Mouse (Mus musculus) midbrain, embryonic 14.5 days (tissue): Measurements from ENCODE around the gene Hip1r. TPM values are rescaled to one million over a fixed set of nuclear protein-coding genes. Genes with fewer than 3 reads are reported as not detected.

Source experiments
- ATAC-seq: fragments of 200-750 bp; cut with Nextera tagmentation; 2 replicates; pipeline ENCODE4 v1.8.0; 2017; ENCODE audit warnings: moderate number of reproducible peaks, moderate library complexity; ENCODE audit not compliant: low FRiP score, low TSS enrichment
- DNase-seq: peaks from one replicate; pipeline ENCODE4 v3.0.0-alpha.2; 2015
- H3K27ac ChIP-seq: fragments of 300-500 bp; sonication (generic); replicated peaks from 2 replicates; pipeline ENCODE4 v1.5.1; 2014; ENCODE audit warnings: mild to moderate bottlenecking, low read depth, low read length, moderate library complexity
- H3K27me3 ChIP-seq: fragments of 300-500 bp; sonication (generic); 2 replicates; pipeline ENCODE4 v1.6.1; 2014; ENCODE audit warnings: low read length, control low read depth, mixed read lengths; ENCODE audit not compliant: control insufficient read depth, insufficient read depth
- H3K36me3 ChIP-seq: fragments of 300-500 bp; sonication (generic); 2 replicates; pipeline ENCODE4 v1.6.1; 2014; ENCODE audit warnings: low read length, control low read depth; ENCODE audit not compliant: control insufficient read depth, insufficient read depth
- H3K4me1 ChIP-seq: fragments of 300-500 bp; sonication (generic); 2 replicates; pipeline ENCODE4 v1.6.1; 2014; ENCODE audit warnings: mild to moderate bottlenecking, antibody characterized with exemption, low read length, control low read depth; ENCODE audit not compliant: control insufficient read depth, insufficient read depth
- H3K4me2 ChIP-seq: fragments of 300-500 bp; sonication (generic); 2 replicates; pipeline ENCODE4 v1.6.1; 2014; ENCODE audit warnings: mild to moderate bottlenecking, low read length, moderate library complexity
- H3K4me3 ChIP-seq: fragments of 300-500 bp; sonication (generic); replicated peaks from 2 replicates; pipeline ENCODE4 v1.5.1; 2014; ENCODE audit warnings: low read depth, low read length
- H3K9ac ChIP-seq: fragments of 300-500 bp; sonication (generic); replicated peaks from 2 replicates; pipeline ENCODE4 v1.6.1; 2014; ENCODE audit warnings: mild to moderate bottlenecking, low read length, moderate library complexity
- H3K9me3 ChIP-seq: fragments of 300-500 bp; sonication (generic); 2 replicates; pipeline ENCODE4 v1.6.1; 2016; ENCODE audit warnings: low read length, control low read depth, mixed read lengths; ENCODE audit not compliant: control insufficient read depth
- WGBS: fragments of 180-500 bp; shearing (Covaris S2); extraction: QIAGEN DNeasy Blood & Tissue Kit; methylation state at CpG from one replicate; pipeline ENCODE4 v1.1.7; 2014; 5-methylcytosine and 5-hydroxymethylcytosine counted together
- polyA plus RNA-seq: library from polyadenylated mRNA; unstranded; fragments of >200 nt; fragmentation: Nextera tagmentation; extraction: Ambion mirVana; gene quantifications from 2 replicates; pipeline ENCODE4 v1.2.1, GENCODE M21; 2014

The Hip1r gene
- polyA plus RNA-seq, 1 experiment from 2014 or later: 24.7 TPM

DNA sequence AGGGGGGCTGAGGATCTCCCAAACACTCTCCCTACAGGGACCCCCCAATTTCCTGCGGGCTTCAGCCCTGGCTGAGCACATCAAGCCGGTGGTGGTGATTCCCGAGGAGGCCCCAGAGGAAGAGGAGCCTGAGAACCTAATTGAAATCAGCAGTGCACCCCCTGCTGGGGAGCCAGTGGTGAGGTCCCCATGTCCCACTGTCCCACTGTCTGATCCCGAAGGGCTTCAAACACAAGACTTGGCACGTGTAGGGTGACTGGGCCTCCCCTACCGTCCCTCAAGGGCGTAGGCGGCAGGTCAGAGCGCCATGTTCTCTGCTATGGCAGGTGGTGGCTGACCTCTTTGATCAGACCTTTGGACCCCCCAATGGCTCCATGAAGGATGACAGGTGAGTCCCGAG is 22.8 kb downstream of the Hip1r start:
- no peak overlapping the region for H3K4me3 ChIP-seq
- H3K4me2 ChIP-seq: no peak overlapping the region
- 89% methylated on average over 10 of the region's 10 CpGs for WGBS
- DNase-seq (no peak), ATAC-seq (no peak)
- H3K27ac ChIP-seq: no peak overlapping the region
- H3K4me1 ChIP-seq: no peaks in the 10 kb centered on the region
- no peak overlapping the region for H3K9ac ChIP-seq
- no peaks in the 10 kb centered on the region for H3K27me3 ChIP-seq
- H3K9me3 ChIP-seq: no peaks in the 10 kb centered on the region
- 0 out of 2 replicates have a peak, but pooled peaks cover 8% of the 10 kb centered on the region for H3K36me3 ChIP-seq

DNA sequence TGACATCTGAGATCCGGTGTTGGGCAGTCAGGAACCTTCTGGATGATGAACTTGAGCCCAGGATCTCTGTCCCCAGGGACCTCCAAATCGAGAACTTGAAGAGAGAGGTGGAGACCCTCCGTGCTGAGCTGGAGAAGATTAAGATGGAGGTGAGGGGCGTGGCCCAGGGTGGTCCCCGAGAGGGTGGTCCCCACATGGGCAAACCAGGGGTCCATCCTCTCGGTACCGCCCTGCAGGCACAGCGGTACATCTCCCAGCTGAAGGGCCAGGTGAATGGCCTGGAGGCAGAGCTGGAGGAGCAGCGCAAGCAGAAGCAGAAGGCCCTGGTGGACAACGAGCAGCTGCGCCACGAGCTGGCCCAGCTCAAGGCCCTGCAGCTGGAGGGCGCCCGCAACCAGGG is 23.3 kb downstream of the Hip1r start:
- WGBS: 91% methylated on average over 14 of the region's 14 CpGs
- DNase-seq (no peak), ATAC-seq (no peak)
- no peaks in the 10 kb centered on the region for H3K4me1 ChIP-seq
- no peaks in the 10 kb centered on the region for H3K27me3 ChIP-seq
- no peaks in the 10 kb centered on the region for H3K9me3 ChIP-seq
- H3K4me2 ChIP-seq: no peak overlapping the region
- H3K27ac ChIP-seq: no peak overlapping the region
- no peak overlapping the region for H3K9ac ChIP-seq
- no peak overlapping the region for H3K4me3 ChIP-seq
- 0 out of 2 replicates have a peak, but pooled peaks cover 13% of the 10 kb centered on the region for H3K36me3 ChIP-seq

DNA sequence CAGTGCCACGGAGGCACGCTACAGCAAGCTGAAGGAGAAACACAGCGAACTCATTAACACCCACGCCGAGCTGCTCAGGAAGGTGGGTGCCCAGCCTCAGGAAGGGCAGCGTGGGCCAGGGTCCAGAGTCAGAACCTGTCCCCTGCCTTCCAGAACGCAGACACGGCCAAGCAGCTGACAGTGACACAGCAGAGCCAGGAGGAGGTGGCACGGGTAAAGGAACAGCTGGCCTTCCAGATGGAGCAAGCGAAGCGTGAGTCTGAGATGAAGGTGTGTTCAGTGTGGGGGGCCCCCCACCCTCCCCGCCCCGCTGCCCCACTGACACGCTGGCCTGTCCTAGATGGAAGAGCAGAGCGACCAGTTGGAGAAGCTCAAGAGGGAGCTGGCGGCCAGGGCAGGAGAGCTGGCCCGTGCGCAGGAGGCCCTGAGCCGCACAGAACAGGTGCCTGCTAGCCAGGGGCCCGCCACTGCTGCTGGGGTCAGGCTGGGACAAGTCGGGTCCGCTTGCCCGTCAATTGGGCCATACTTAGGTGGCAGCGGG is 23.9 kb downstream of the Hip1r start:
- no peak overlapping the region for H3K27ac ChIP-seq
- no peak for ATAC-seq
- H3K4me1 ChIP-seq: no peaks in the 10 kb centered on the region
- WGBS: 85% methylated on average over 24 of the region's 24 CpGs
- H3K4me2 ChIP-seq: no peak overlapping the region
- H3K9me3 ChIP-seq: no peaks in the 10 kb centered on the region
- H3K27me3 ChIP-seq: no peaks in the 10 kb centered on the region
- H3K36me3 ChIP-seq: 0 out of 2 replicates have a peak, but pooled peaks cover 13% of the 10 kb centered on the region
- no peak overlapping the region for H3K9ac ChIP-seq
- no peak overlapping the region for H3K4me3 ChIP-seq
- no peak for DNase-seq

GRCm38 (mm10) chr5:123997811-123998210 is 24.4 kb downstream of the Hip1r start:
- H3K27ac ChIP-seq: no peak overlapping the region
- 0 out of 2 replicates have a peak, but pooled peaks cover 15% of the 10 kb centered on the region for H3K36me3 ChIP-seq
- DNase-seq: no peak
- no peaks in the 10 kb centered on the region for H3K9me3 ChIP-seq
- 0 out of 2 replicates have a peak, but pooled peaks cover 1% of the 10 kb centered on the region for H3K4me1 ChIP-seq
- H3K27me3 ChIP-seq: no peaks in the 10 kb centered on the region
- no peak overlapping the region for H3K4me3 ChIP-seq
- no peak overlapping the region for H3K9ac ChIP-seq
- WGBS: 81% methylated on average over 16 of the region's 16 CpGs
- no peak for ATAC-seq
- no peak overlapping the region for H3K4me2 ChIP-seq

- Histone ChIP-seq H3K27ac (no peak overlapping the region), H3K9me3 (no peaks in the 10 kb centered on the region), H3K4me3 (no peak overlapping the region), H3K36me3 (0 out of 2 replicates have a peak, but pooled peaks cover 20% of the 10 kb centered on the region), H3K4me2 (no peak overlapping the region), H3K9ac (no peak overlapping the region), H3K4me1 (0 out of 2 replicates have a peak, but pooled peaks cover 3% of the 10 kb centered on the region), H3K27me3 (no peaks in the 10 kb centered on the region)
- WGBS: 88% methylated on average over 10 of the region's 10 CpGs
- ATAC-seq (no peak), DNase-seq (no peak)
These were observed 24.9 kb downstream of the Hip1r start for GRCm38 (mm10) chr5:123998370-123998769.

- Histone ChIP-seq H3K9me3 (no peaks in the 10 kb centered on the region), H3K27ac (no peak overlapping the region), H3K9ac (no peak overlapping the region), H3K27me3 (no peaks in the 10 kb centered on the region), H3K4me1 (0 out of 2 replicates have a peak, but pooled peaks cover 3% of the 10 kb centered on the region), H3K36me3 (peaks cover 38% of the 10 kb centered on the region), H3K4me3 (no peak overlapping the region), H3K4me2 (no peak overlapping the region)
- peak; percentile 97 for DNase-seq
- peak; percentile 71 for ATAC-seq
- 14% methylated on average over 7 of the region's 7 CpGs for WGBS
These were observed 27.4 kb downstream of the Hip1r start for GRCm38 (mm10) chr5:124000824-124001223.

DNA sequence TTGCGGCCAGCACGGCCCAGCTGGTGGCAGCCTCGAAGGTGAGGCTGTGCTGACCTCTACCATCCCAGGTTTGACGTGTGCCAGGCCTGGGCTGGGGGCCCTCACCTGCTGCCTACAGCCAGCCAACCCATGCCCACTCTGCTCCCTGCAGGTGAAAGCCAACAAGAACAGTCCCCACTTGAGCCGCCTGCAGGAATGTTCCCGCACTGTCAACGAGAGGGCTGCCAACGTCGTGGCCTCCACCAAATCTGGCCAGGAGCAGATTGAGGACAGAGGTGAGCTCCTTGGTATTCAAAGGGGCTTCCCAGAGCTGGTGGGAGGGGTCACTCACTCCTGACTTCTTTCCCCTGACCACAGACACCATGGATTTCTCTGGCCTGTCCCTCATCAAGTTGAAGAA is 27.8 kb downstream of the Hip1r start:
- Histone ChIP-seq H3K27ac (no peak overlapping the region; the same call in 1 of the 2 replicates), H3K9me3 (no peaks in the 10 kb centered on the region), H3K4me2 (no peak overlapping the region), H3K27me3 (no peaks in the 10 kb centered on the region), H3K9ac (no peak overlapping the region), H3K36me3 (peaks cover 42% of the 10 kb centered on the region), H3K4me3 (no peak overlapping the region), H3K4me1 (0 out of 2 replicates have a peak, but pooled peaks cover 3% of the 10 kb centered on the region)
- 62% methylated on average over 9 of the region's 9 CpGs for WGBS
- ATAC-seq: no peak; the same call in 1 of the 2 replicates
- DNase-seq: no peak

DNA sequence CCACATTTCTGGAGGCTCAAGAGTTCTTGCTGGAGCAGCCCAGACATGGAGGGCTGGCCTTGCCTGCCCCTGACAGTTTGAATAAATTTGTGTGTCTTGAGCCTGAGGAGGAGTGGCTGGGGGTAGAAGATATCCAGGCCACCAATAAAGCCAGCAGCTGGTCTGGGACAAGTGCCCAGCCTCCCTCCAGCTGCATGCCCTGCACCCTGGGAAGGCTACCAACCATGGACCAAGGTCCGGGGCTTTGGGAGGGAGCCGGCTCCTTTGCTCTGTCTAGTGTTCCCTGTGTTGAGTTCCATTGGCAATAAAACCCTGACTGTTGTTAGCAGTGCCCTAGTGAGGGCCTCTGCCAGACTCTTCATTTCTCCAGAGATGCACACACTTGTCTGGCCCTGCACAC is 29.4 kb downstream of the Hip1r start:
- no peak for DNase-seq
- ATAC-seq: no peak
- no peak overlapping the region for H3K9ac ChIP-seq
- H3K36me3 ChIP-seq: peaks cover 58% of the 10 kb centered on the region
- WGBS: 65% methylated on average over 2 of the region's 2 CpGs
- no peaks in the 10 kb centered on the region for H3K9me3 ChIP-seq
- no peaks in the 10 kb centered on the region for H3K27me3 ChIP-seq
- H3K4me1 ChIP-seq: 0 out of 2 replicates have a peak, but pooled peaks cover 3% of the 10 kb centered on the region
- peak overlapping the region; percentile 20; the same call in 1 of the 2 replicates for H3K27ac ChIP-seq
- H3K4me3 ChIP-seq: no peak overlapping the region
- H3K4me2 ChIP-seq: no peak overlapping the region

DNA sequence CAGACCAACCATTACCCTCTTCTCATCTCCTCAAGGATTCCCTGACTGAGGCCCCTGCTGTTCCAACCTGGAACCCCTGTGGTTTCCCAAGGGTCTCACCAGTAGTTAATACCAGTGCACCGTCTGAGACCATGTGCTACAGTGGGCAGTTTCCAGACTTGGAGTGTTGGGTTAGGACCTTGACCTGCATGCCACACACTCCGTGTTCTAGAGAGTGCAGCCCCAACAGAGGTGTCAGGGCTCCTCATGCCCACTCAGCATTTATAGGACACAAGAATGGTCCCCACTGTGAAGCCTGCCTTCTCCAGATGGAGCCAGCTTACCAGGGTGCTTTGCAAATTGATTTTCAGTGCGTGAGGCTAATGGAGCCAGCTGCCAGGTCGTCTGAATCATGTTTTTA is 29.9 kb downstream of the Hip1r start:
- DNase-seq (no peak), ATAC-seq (no peak)
- Histone ChIP-seq H3K4me1 (0 out of 2 replicates have a peak, but pooled peaks cover 3% of the 10 kb centered on the region), H3K4me2 (no peak overlapping the region), H3K9me3 (no peaks in the 10 kb centered on the region), H3K36me3 (peaks cover 63% of the 10 kb centered on the region), H3K27me3 (no peaks in the 10 kb centered on the region), H3K4me3 (no peak overlapping the region), H3K27ac (peak overlapping the region; percentile 20; the same call in 1 of the 2 replicates), H3K9ac (no peak overlapping the region)
- 59% methylated on average over 4 of the region's 4 CpGs for WGBS
